Comparison of ENCODE assay signal across 16 mouse cellular contexts in genomic region chr10:5124757-5125156, GRCm38 (mm10). TPM values are rescaled to one million over a fixed set of nuclear protein-coding genes. Genes with fewer than 3 reads are reported as not detected.
DNase-seq lines count a peak whose midpoint lies in the region; TF ChIP-seq lines count a peak whose summit lies in the region.
"Had no signal": no experiment of that assay in that cellular context is flagged by ENCODE, and none has a peak within 500 bp of the region (broad histone marks: within the 10 kb centered on the region; RNA-seq: fewer than 3 reads in every experiment).

No protein-coding gene starts in this region.

- no peak for TF ChIP-seq CTCF in cerebellum, adult 2 months (IDR thresholded peaks at IDR 0.05; ENCODE audit: borderline replicate concordance, insufficient read depth, low read depth, low read length)

- peak; percentile 43 for DNase-seq in cerebellum, adult 11-12 months
- DNase-seq in cerebellum, postnatal 10 days = no peak
- peak; percentile 41 to 59 for DNase-seq in cerebellum, adult 2 months
- peak; percentile 42 for DNase-seq in cerebellum, adult 9-11 months
- DNase-seq in thymus, postnatal 36 days = no peak
- no peak for DNase-seq in right cerebral cortex, postnatal 10 days (ENCODE audit: low spot score in 2 of 2)
- DNase-seq: adrenal gland, adult 2 months; adrenal gland, postnatal 25 days; gastrocnemius, adult 2 months; gastrocnemius, postnatal 14 days; heart, adult 11 months; kidney, adult 2 months had no signal

- H3K4me1 ChIP-seq in cerebellum, adult 2 months (ENCODE audit: control insufficient read depth, insufficient read depth, low read length) = no peaks in the 10 kb centered on the region; the same call in 1 of the 2 replicates
- H3K4me1 ChIP-seq: forebrain, embryonic 10.5 days; forebrain, embryonic 13.5 days; hindbrain, embryonic 12.5 days; hindbrain, embryonic 15.5 days had no signal

- no peak overlapping the region for H3K27ac ChIP-seq in cerebellum, adult 2 months (ENCODE audit: insufficient read depth, low read length)
- H3K27ac ChIP-seq: forebrain, embryonic 10.5 days; forebrain, embryonic 13.5 days; gastrocnemius, adult 2 months; hindbrain, embryonic 12.5 days; hindbrain, embryonic 15.5 days had no signal

- 30% methylated on average over 7 of the region's 7 CpGs for WGBS in cerebellum, adult 2 months

- no peak overlapping the region for H3K4me3 ChIP-seq in cerebellum, adult 2 months (replicated peaks; ENCODE audit: insufficient read depth, low read depth, low read length)
- H3K4me3 ChIP-seq: forebrain, embryonic 10.5 days; forebrain, embryonic 13.5 days; gastrocnemius, adult 2 months; hindbrain, embryonic 12.5 days; hindbrain, embryonic 15.5 days had no signal

- TF ChIP-seq POLR2A in cerebellum, adult 2 months (IDR thresholded peaks at IDR 0.05; ENCODE audit: borderline replicate concordance, insufficient read depth, low read length) = no peak

- H3K27me3 ChIP-seq in cerebellum, adult 2 months (ENCODE audit: control insufficient read depth, insufficient read depth, low read length) = no peaks in the 10 kb centered on the region
- H3K27me3 ChIP-seq: forebrain, embryonic 13.5 days; hindbrain, embryonic 12.5 days; hindbrain, embryonic 15.5 days had no signal

RNA-seq across cellular contexts. Expression of gene Gm10097, which starts 55.8 kb away (rescaled TPM):
- polyA plus RNA-seq in cerebellum, adult 2 months (2012; rRNA removed) = not detected in 2 replicates
- polyA plus RNA-seq: adrenal gland, adult 2 months; kidney, adult 2 months had no signal

Comparison
In these comparisons a context has a peak if more than half of its experiments do, and no peak if none do; other contexts are left out.
1. DNase-seq: peak in cerebellum, adult 11-12 months (single experiment), cerebellum, adult 2 months (2 of 2) and cerebellum, adult 9-11 months (single experiment); none in cerebellum, postnatal 10 days (0 of 2), thymus, postnatal 36 days (0 of 2) and right cerebral cortex, postnatal 10 days (0 of 2).